Mouse (Mus musculus) olfactory bulb, adult 2 months (tissue): ENCODE data around the gene Ttc27.

ENCODE experiments used
- CTCF ChIP-seq: fragments of 200-500 bp; IDR thresholded peaks from 2 replicates; pipeline ENCODE4 v1.5.1; 2012; ENCODE audit warnings: low read depth, mild to moderate bottlenecking, low read length, moderate library complexity; ENCODE audit not compliant: insufficient read depth
- POLR2A ChIP-seq: fragments of 200-500 bp; IDR thresholded peaks from 2 replicates; pipeline ENCODE4 v1.6.1; 2012; ENCODE audit warnings: mild to moderate bottlenecking, low read depth, low read length, moderate library complexity; ENCODE audit not compliant: insufficient read depth

GRCm38 (mm10) chr17:74754369-74755118 is 37.0 kb downstream of the Ttc27 start:
- no peak for TF ChIP-seq POLR2A
- TF ChIP-seq CTCF, result no peak
